Mouse (Mus musculus) bone marrow macrophage, adult 2 months (primary cell): ENCODE results near the gene Pou5f1.

Source experiments
- CTCF ChIP-seq: IDR thresholded peaks from 2 replicates; pipeline ENCODE4 v1.5.1; 2012; ENCODE audit warnings: low read depth, mild to moderate bottlenecking, low read length, moderate library complexity
- POLR2A ChIP-seq: IDR thresholded peaks from 2 replicates; pipeline ENCODE4 v1.6.1; 2012; ENCODE audit warnings: mild to moderate bottlenecking, low read depth, low read length, borderline replicate concordance

- TF ChIP-seq POLR2A, result no peak
- TF ChIP-seq CTCF, result peak; percentile 30; the same call in 1 of the 2 replicates
Measured at GRCm38 (mm10) chr17:35556812-35557211, 51.0 kb downstream of the Pou5f1 start.
